Mouse (Mus musculus) hindbrain, embryonic 11.5 days (tissue): ENCODE measurements around the gene Hc. TPM values are rescaled to one million over a fixed set of nuclear protein-coding genes. Genes with fewer than 3 reads are reported as not detected.

ENCODE experiments used
- ATAC-seq: fragments of 200-750 bp; cut with Nextera tagmentation; 2 replicates; pipeline ENCODE4 v1.8.0; 2017; ENCODE audit warnings: mild to moderate bottlenecking, moderate TSS enrichment, moderate library complexity; ENCODE audit not compliant: low FRiP score
- DNase-seq: peaks from one replicate; pipeline ENCODE4 v3.0.0-alpha.2; 2015; ENCODE audit warnings: low spot score
- H3K27ac ChIP-seq: fragments of 300-500 bp; sonication (generic); 2 replicates; pipeline ENCODE4 v1.5.1; 2014; ENCODE audit warnings: mild to moderate bottlenecking, low read depth, low read length
- H3K27me3 ChIP-seq: fragments of 300-500 bp; sonication (generic); 2 replicates; pipeline ENCODE4 v1.6.1; 2014; ENCODE audit warnings: mild to moderate bottlenecking, low read length, moderate library complexity, mixed read lengths; ENCODE audit not compliant: control insufficient read depth, insufficient read depth
- H3K36me3 ChIP-seq: fragments of 300-500 bp; sonication (generic); 2 replicates; pipeline ENCODE4 v1.6.1; 2014; ENCODE audit warnings: mild to moderate bottlenecking, low read length, moderate library complexity, mixed read lengths; ENCODE audit not compliant: control insufficient read depth, insufficient read depth
- H3K4me1 ChIP-seq: fragments of 300-500 bp; sonication (generic); replicated peaks from 2 replicates; pipeline ENCODE4 v1.6.1; 2014; ENCODE audit warnings: low read length, mixed read lengths; ENCODE audit not compliant: control insufficient read depth, insufficient read depth
- H3K4me2 ChIP-seq: fragments of 300-500 bp; sonication (generic); replicated peaks from 2 replicates; pipeline ENCODE4 v1.6.1; 2014; ENCODE audit warnings: mild to moderate bottlenecking, low read depth, low read length
- H3K4me3 ChIP-seq: fragments of 300-500 bp; sonication (generic); 2 replicates; pipeline ENCODE4 v1.5.1; 2014; ENCODE audit warnings: low read depth, low read length
- H3K9ac ChIP-seq: fragments of 300-500 bp; sonication (generic); 2 replicates; pipeline ENCODE4 v1.6.1; 2014; ENCODE audit warnings: low read depth, low read length
- H3K9me3 ChIP-seq: fragments of 300-500 bp; sonication (generic); 2 replicates; pipeline ENCODE4 v1.6.1; 2016; ENCODE audit warnings: low read length; ENCODE audit not compliant: control insufficient read depth
- WGBS: fragments of 180-500 bp; shearing (Covaris S2); extraction: QIAGEN DNeasy Blood & Tissue Kit; methylation state at CpG from one replicate; pipeline ENCODE4 v1.1.7; 2014; 5-methylcytosine and 5-hydroxymethylcytosine counted together
- polyA plus RNA-seq: library from polyadenylated mRNA; unstranded; fragments of >200 nt; fragmentation: Nextera tagmentation; extraction: Ambion mirVana; gene quantifications from 2 replicates; pipeline ENCODE4 v1.2.1, GENCODE M21; 2014

The Hc gene
- polyA plus RNA-seq, 1 experiment from 2014 or later, result 0.60 TPM

DNA sequence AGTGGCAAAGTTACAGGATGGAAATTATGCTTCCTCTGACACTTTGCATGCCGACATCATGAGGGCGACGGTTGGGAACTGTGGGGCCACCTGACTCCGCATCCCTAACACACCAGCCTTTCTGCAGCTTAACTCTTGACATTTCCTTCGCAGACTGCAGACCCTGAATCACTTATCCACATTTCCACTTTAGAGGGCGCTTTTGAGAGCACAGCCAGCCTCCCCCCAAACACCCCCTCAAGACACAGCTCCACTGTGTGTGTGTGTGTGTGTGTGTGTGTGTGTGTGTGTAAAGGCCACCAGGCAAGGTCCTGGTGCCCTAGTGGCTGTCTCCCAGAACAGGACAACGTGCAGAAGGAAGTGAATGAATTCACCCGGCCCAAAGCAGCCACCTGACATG lies 95.4 kb downstream of the Hc start:
- no peak overlapping the region for H3K4me2 ChIP-seq
- H3K27me3 ChIP-seq, result no peaks in the 10 kb centered on the region
- H3K9me3 ChIP-seq, result no peaks in the 10 kb centered on the region
- H3K4me1 ChIP-seq, result no peaks in the 10 kb centered on the region
- no peak for ATAC-seq
- 77% methylated on average over 8 of the region's 8 CpGs for WGBS
- no peak overlapping the region for H3K9ac ChIP-seq
- no peak for DNase-seq
- no peak overlapping the region for H3K4me3 ChIP-seq
- H3K27ac ChIP-seq, result no peak overlapping the region
- H3K36me3 ChIP-seq, result no peaks in the 10 kb centered on the region

DNA sequence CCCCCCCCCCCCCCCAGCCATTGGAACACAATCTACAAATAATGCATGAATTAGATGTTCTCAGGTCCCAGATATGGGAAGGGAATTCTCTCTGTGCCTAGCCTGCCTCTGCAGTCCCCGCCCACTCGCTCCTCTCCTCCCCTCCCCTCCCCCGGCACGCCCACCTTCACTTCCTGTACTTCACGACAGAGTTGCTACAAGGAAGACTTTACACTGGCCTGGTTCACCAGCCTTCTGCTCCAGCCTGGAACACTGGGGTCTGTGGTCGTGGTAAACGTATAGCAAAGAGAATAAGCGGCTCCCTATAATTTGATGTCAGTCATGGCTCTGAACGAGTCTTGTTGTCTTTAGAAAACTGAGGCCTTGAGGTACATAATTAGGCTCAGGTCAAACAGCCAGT lies 95.9 kb downstream of the Hc start:
- no peak overlapping the region for H3K9ac ChIP-seq
- H3K27ac ChIP-seq, result no peak overlapping the region
- H3K27me3 ChIP-seq, result no peaks in the 10 kb centered on the region
- no peaks in the 10 kb centered on the region for H3K9me3 ChIP-seq
- no peak for ATAC-seq
- no peaks in the 10 kb centered on the region for H3K4me1 ChIP-seq
- no peak overlapping the region for H3K4me3 ChIP-seq
- peak; percentile 49 for DNase-seq
- 55% methylated on average over 7 of the region's 9 CpGs for WGBS
- no peak overlapping the region for H3K4me2 ChIP-seq
- H3K36me3 ChIP-seq, result no peaks in the 10 kb centered on the region

DNA sequence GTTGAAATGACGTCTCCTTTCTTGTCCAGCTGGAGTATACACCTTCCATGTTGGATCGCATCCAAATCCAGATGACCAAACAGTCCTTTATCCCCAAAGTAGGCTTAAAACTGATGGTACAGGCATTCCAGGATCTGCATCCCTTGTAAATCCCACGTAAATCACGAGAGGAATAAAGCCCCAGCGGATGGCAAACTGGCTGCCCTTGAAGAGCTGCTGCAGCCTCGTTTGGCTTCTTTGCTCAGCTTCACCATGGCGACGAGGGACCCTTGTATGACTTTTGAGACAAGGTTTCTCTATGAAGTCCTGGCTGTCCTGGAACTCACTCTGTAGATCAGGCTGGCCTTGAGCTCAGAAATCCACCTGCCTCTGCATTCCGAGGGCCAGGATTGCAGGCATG lies 96.6 kb downstream of the Hc start:
- no peaks in the 10 kb centered on the region for H3K27me3 ChIP-seq
- no peak for DNase-seq
- no peaks in the 10 kb centered on the region for H3K9me3 ChIP-seq
- 79% methylated on average over 9 of the region's 9 CpGs for WGBS
- no peaks in the 10 kb centered on the region for H3K36me3 ChIP-seq
- H3K9ac ChIP-seq, result no peak overlapping the region
- no peak overlapping the region for H3K4me2 ChIP-seq
- no peaks in the 10 kb centered on the region for H3K4me1 ChIP-seq
- H3K27ac ChIP-seq, result no peak overlapping the region
- H3K4me3 ChIP-seq, result no peak overlapping the region
- no peak for ATAC-seq

DNA sequence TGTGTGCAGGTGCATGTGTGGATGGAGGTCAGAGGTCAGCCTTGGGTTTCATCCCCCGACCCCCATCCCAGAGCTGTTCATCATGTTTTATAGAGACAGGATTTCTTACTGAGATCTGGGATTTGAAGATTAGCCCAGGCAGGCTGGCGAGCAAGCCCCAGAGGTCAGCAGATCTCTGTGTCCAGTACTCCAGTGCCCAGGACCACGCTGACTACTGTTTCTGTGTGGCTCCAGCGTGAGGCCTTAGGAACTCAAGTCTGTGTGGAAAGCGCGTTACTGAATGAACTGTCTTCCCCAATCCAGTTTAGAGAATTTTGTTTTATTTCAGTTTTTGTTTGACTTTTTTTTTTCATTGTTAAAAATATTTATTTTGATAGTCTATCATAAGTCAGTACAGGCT lies 97.0 kb downstream of the Hc start:
- no peak for DNase-seq
- 90% methylated on average over 6 of the region's 6 CpGs for WGBS

DNA sequence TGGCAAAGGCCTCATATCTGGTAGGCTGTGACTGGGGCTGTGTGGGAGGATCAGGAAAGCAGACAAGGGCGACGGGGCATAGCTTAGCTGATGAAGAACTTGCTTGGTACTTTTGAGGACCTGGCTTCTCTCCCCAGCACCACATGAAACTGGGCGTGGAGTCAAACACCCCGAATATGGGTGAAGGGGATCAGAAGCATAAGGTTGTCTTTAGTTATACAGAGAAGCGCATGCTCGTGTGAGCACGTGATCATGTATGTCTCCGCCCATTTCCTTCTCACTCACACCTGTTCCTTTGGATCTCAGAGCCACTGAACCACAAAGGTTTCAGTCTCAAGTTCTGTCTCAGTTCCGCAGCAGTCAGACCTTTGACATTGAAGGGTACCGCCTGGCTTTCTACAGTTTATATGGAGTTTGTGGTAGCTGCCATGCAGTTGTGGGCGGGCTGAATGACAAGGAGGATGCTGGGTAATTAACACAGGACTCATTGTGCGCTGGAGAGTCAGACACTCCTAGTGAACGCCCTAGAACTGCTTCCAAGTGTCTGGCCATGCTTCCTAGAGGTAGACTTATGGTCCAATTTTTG lies 97.8 kb downstream of the Hc start:
- no peak for ATAC-seq
- no peak overlapping the region for H3K9ac ChIP-seq
- no peaks in the 10 kb centered on the region for H3K36me3 ChIP-seq
- no peak overlapping the region for H3K27ac ChIP-seq
- H3K27me3 ChIP-seq, result no peaks in the 10 kb centered on the region
- H3K9me3 ChIP-seq, result no peaks in the 10 kb centered on the region
- no peaks in the 10 kb centered on the region for H3K4me1 ChIP-seq
- WGBS, result 81% methylated on average over 13 of the region's 13 CpGs
- no peak for DNase-seq
- no peak overlapping the region for H3K4me2 ChIP-seq
- H3K4me3 ChIP-seq, result no peak overlapping the region

More for the DNA sequence above, 97.0 kb downstream of the Hc start:
- Histone ChIP-seq H3K9me3 (no peaks in the 10 kb centered on the region), H3K27ac (no peak overlapping the region), H3K27me3 (no peaks in the 10 kb centered on the region), H3K4me3 (no peak overlapping the region), H3K4me2 (no peak overlapping the region), H3K4me1 (no peaks in the 10 kb centered on the region), H3K9ac (no peak overlapping the region), H3K36me3 (no peaks in the 10 kb centered on the region)
- ATAC-seq, result no peak

DNA sequence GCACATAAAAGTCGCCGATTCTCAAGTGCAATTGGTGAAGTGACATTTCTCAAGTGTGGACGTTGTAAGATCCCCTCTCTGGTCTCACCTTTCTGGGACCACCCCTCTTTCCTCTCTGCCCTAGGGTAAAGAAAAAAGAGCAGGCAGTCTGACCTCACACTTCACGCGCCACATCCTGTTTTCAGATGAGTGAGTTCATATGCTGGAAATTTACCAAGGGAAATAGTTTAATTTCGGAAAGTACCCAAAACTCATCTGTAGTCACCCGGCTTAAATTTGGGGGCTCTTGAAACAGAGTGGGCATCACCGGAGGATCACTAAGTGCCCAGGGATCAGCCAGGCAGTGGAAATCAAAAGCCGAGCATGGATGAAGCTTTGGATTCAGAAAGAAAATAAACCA lies 98.3 kb downstream of the Hc start:
- ATAC-seq (no peak), DNase-seq (no peak)
- Histone ChIP-seq H3K27me3 (no peaks in the 10 kb centered on the region), H3K4me2 (no peak overlapping the region), H3K36me3 (no peaks in the 10 kb centered on the region), H3K27ac (no peak overlapping the region), H3K9ac (no peak overlapping the region), H3K9me3 (no peaks in the 10 kb centered on the region), H3K4me1 (no peaks in the 10 kb centered on the region), H3K4me3 (no peak overlapping the region)
- 91% methylated on average over 9 of the region's 9 CpGs for WGBS

DNA sequence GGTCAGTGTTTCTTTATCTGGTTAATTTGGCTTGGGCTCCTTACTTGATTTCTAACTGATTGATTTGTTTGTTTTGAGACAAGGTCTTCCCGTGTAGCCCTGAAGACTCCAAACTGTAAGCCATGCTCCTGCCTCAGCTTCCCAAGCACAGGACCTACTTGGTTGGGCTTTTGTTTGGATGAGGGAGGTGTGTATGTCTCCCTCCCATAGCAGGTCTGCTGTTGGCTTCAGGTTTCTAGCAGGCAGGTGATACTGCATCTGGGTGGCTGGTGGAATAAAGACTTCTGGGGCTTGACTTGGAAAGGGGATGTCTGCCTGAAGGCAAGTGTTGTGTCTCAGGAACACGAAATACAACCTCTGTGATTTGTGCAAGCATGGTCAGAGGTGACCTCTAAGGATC lies 99.0 kb downstream of the Hc start:
- H3K27ac ChIP-seq, result no peak overlapping the region
- no peaks in the 10 kb centered on the region for H3K9me3 ChIP-seq
- DNase-seq (no peak), ATAC-seq (no peak)
- H3K9ac ChIP-seq, result no peak overlapping the region
- no peaks in the 10 kb centered on the region for H3K27me3 ChIP-seq
- no peaks in the 10 kb centered on the region for H3K4me1 ChIP-seq
- 80% methylated on average over 2 of the region's 2 CpGs for WGBS
- H3K4me3 ChIP-seq, result no peak overlapping the region
- H3K36me3 ChIP-seq, result no peaks in the 10 kb centered on the region
- H3K4me2 ChIP-seq, result no peak overlapping the region

DNA sequence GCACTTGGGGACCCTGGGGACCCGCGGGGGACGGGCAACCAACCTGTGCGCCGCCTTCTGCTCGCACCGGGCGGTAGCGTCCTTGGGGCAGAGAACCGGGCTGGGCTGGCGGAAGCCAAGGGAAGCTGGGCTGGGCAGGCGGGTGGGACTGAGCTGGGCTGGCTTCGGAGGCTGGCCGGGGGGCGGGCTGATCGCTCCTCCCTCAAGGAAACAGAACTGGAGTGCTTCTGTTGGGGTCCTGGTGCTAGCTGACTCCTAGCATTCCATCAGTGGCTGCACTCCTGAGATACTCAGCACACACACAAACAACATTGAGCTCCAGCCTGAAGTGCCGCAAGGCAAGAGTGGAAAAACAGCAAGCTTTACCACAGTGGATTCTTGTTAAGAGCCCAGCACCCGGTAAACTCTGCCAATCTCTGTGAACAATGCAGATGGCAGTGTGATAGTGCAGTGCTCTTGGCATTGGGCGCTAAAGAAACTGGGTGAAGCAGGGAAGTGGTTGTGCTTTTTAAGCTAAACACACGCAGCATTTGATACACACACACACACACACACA lies 99.7 kb downstream of the Hc start, which contains the start of gene Traf1:
Gene Traf1 (minus strand): TSS at position 292 of the 556 bp plus-strand sequence.
- Histone ChIP-seq H3K27me3 (no peaks in the 10 kb centered on the region), H3K36me3 (no peaks in the 10 kb centered on the region), H3K9me3 (no peaks in the 10 kb centered on the region), H3K4me3 (no peak within 1 kb of the TSS), H3K27ac (no peak within 1 kb of the TSS), H3K9ac (no peak within 1 kb of the TSS), H3K4me1 (no peaks in the 10 kb centered on the region), H3K4me2 (no peak within 1 kb of the TSS)
- DNase-seq (no peak), ATAC-seq (no peak)
- WGBS, result 22% methylated on average over 19 of the region's 20 CpGs

DNA sequence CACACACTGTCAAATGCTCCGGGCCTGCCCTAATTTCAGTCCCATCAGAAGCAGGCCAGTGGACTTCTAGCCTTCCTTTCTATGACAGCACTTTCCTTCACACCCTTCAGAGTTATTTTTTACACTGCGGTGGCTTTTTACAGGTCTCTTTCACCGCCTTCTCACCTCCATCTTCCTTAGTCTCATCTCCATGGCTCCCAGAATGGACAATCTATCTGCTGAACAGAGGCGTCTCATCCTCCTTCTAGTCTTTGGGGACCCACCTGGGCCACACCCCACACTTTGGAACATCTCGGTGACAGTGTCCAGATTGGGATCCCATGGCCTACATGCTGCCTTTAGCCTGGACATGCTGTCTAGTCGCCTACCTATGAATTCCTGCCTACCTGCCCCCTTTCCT lies 100.3 kb downstream of the Hc start:
- DNase-seq (no peak), ATAC-seq (no peak)
- no peaks in the 10 kb centered on the region for H3K4me1 ChIP-seq
- H3K27me3 ChIP-seq, result no peaks in the 10 kb centered on the region
- H3K4me3 ChIP-seq, result no peak overlapping the region
- 76% methylated on average over 6 of the region's 6 CpGs for WGBS
- H3K4me2 ChIP-seq, result no peak overlapping the region
- no peaks in the 10 kb centered on the region for H3K36me3 ChIP-seq
- H3K9me3 ChIP-seq, result no peaks in the 10 kb centered on the region
- H3K27ac ChIP-seq, result no peak overlapping the region
- H3K9ac ChIP-seq, result no peak overlapping the region
